Mouse (Mus musculus): ENCODE measurements around the gene Gpr153. TPM values are rescaled to one million over a fixed set of nuclear protein-coding genes. Genes with fewer than 3 reads are reported as not detected.

Gpr153 gene
- polyA plus RNA-seq, 1 experiment from 2014 or later, result 18.2 TPM

DNA sequence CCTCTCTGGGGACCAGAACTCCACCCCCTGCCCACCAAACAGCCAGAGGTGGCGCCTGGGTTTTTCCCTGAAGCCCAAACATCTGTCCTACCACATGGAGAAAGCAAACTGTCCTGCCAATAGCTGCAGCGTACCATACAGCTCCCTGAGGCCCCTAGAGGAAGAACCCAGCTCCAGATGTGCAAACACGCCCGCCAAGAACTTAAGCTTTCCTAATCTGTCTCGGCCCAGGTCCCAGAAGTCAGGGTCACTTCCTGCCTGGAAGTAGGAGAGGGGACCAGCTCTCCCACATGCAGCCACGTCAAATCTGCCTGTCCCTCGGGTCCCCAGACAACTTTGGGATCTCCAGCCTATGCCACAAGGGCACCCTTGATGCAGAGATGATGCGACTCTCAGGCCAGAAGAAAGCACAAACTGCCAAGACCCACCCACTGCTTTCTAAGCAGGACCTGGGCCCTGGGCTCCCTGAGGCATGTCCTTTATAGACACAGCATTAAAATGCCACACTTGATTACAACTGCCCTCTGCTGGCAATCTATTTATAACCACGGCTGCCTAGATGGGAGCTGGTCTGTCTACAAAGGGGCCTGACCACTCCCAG, 1.5 kb upstream of the Gpr153 start:
- no peaks in the 10 kb centered on the region for H3K9me3 ChIP-seq (ENCODE audit: control insufficient read depth, low read length)
- ATAC-seq (ENCODE audit: insufficient number of reproducible peaks, insufficient read depth, low FRiP score, low read depth), result no peak
- H3K27ac ChIP-seq (replicated peaks in 1 of 2; ENCODE audit: control insufficient read depth in 1 of 2, insufficient read depth in 1 of 2, low read depth in 2 of 2, low read length in 2 of 2), result peak overlapping the region; percentile 63 to 92
- H3K27me3 ChIP-seq (ENCODE audit: control insufficient read depth, insufficient read depth, low read length), result no peaks in the 10 kb centered on the region
- peaks cover 39 to 69% of the 10 kb centered on the region in 2 experiments for H3K4me1 ChIP-seq (ENCODE audit: control insufficient read depth in 2 of 2, insufficient read depth in 2 of 2, low read length in 2 of 2)
- H3K4me2 ChIP-seq (ENCODE audit: low read length), result no peak overlapping the region
- WGBS, result 25% methylated on average over 9 of the region's 9 CpGs
- no peak overlapping the region for H3K4me3 ChIP-seq (ENCODE audit: control insufficient read depth in 1 of 2, insufficient read depth in 1 of 2, low read depth in 1 of 2, low read length in 2 of 2)
- peaks cover 13% of the 10 kb centered on the region; the same call in 1 of the 2 replicates for H3K36me3 ChIP-seq (ENCODE audit: control insufficient read depth, insufficient read depth, low read length)
- peak overlapping the region; percentile 49 for H3K9ac ChIP-seq (ENCODE audit: low read length)

DNA sequence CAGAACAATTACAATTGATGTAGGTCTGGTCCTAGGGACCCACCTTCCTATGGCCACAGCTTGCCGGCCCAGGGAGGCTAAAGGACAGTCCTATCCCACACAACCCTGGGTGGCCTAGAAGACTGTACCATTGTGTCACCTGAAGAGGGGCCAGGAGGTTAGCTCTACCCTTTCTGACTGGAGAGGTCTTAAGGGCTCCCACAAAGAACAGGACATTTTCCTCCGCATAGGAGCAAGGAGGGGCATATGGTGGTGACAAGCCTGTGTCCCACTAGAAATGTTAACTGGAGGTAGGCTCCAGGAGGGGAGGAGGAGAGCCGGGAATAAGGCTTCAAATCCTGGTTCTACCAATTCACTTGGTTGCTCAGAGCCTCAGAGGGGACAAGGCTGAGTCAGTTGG, 841 bp upstream of the Gpr153 start:
- Histone ChIP-seq H3K9ac (ENCODE audit: low read length) (peak overlapping the region; percentile 90; the same call in 1 of the 2 replicates), H3K4me2 (ENCODE audit: low read length) (peak overlapping the region; percentile 90), H3K27ac (replicated peaks in 1 of 2; ENCODE audit: control insufficient read depth in 1 of 2, insufficient read depth in 1 of 2, low read depth in 2 of 2, low read length in 2 of 2) (peak overlapping the region; percentile 63 to 92), H3K27me3 (ENCODE audit: control insufficient read depth, insufficient read depth, low read length) (no peaks in the 10 kb centered on the region), H3K36me3 (ENCODE audit: control insufficient read depth, insufficient read depth, low read length) (peaks cover 10% of the 10 kb centered on the region; the same call in 1 of the 2 replicates), H3K9me3 (ENCODE audit: control insufficient read depth, low read length) (no peaks in the 10 kb centered on the region), H3K4me3 (ENCODE audit: control insufficient read depth in 1 of 2, insufficient read depth in 1 of 2, low read depth in 1 of 2, low read length in 2 of 2) (no peak overlapping the region), H3K4me1 (ENCODE audit: control insufficient read depth in 2 of 2, insufficient read depth in 2 of 2, low read length in 2 of 2) (peaks cover 36 to 63% of the 10 kb centered on the region in 2 experiments)
- WGBS, result 25% methylated on average over 3 of the region's 3 CpGs
- no peak for ATAC-seq (ENCODE audit: insufficient number of reproducible peaks, insufficient read depth, low FRiP score, low read depth)

DNA sequence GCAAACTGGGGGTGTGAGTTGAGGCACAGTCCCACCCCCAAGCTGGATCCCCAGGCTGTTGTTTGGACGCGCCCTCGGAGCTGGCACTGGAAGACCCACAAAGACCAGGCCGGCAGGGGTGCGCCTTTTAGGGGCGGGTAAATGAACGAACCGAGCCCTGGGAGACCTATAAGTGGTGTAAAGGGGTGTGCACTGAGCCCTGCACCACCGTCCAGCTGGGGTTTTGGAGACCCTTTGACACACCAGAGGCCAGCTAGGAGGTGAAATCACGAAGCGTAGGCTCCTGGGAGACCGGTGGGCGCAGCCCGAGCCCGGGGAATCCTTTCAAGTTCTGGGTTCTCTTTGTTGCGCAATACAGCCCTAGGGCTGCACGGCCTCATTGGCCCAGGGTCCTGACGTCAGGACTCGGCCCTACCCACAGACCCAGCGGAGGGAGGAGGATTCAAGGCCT, 674 bp downstream of the Gpr153 start:
- Histone ChIP-seq H3K9ac (ENCODE audit: low read length) (peak overlapping the region; percentile 90), H3K36me3 (ENCODE audit: control insufficient read depth, insufficient read depth, low read length) (peaks cover 9% of the 10 kb centered on the region), H3K9me3 (ENCODE audit: control insufficient read depth, low read length) (no peaks in the 10 kb centered on the region), H3K4me3 (ENCODE audit: control insufficient read depth in 1 of 2, insufficient read depth in 1 of 2, low read depth in 1 of 2, low read length in 2 of 2) (peak overlapping the region; percentile 50 to 75), H3K27me3 (ENCODE audit: control insufficient read depth, insufficient read depth, low read length) (0 out of 2 replicates have a peak, but pooled peaks cover 2% of the 10 kb centered on the region), H3K4me2 (ENCODE audit: low read length) (peak overlapping the region; percentile 90), H3K27ac (replicated peaks in 1 of 2; ENCODE audit: control insufficient read depth in 1 of 2, insufficient read depth in 1 of 2, low read depth in 2 of 2, low read length in 2 of 2) (peak overlapping the region; percentile 24 to 92; a peak in 3 of 4 replicates), H3K4me1 (ENCODE audit: control insufficient read depth in 2 of 2, insufficient read depth in 2 of 2, low read length in 2 of 2) (peaks cover 36 to 60% of the 10 kb centered on the region in 2 experiments)
- under 1% methylated on average over 20 of the region's 20 CpGs for WGBS
- ATAC-seq (ENCODE audit: insufficient number of reproducible peaks, insufficient read depth, low FRiP score, low read depth), result no peak

DNA sequence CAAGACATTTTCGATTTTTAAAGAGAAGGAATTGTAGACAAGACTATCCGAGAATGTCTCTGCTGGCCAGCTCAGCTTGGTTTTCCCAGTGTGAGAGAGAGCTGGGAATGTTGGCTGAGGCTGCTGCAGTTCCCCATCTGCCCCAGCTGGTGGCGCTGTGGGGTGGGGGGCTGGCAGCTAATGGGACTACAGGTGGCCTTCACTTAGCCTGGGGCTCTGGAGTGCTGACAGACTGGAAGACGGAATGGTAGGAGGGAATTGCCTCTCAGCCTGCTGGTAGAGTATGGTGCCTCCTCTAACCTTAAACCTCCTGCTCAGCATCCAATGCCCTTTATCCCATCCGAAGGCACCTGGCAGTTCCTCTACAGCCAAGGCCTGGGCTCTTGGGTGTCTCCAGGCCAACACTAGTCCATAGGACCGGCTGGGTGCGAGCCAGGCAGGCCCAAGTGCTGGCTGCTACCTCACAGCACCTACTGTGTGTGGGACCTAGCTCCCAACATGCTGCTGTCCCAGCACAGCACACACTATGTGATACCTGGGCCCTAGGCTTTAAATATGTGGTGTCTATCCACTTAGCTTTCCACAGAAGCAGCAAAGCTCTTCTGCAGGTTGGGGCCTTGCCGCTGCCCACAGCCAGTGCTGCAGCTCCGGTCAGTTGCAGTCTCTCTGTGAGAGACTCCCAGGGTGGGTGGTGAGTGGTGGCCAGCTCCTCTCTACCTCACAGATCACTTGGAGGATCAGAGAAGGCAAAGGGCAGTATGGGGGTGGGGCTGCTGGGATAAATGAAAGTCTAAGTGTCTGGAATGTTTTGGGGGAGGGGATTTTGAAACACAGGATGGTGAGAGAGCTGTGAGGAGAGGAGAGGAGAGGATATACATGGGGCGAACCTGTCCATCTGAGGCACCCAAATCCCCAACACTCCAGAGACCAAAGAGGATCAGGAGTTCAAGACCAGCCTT, 2.6 kb downstream of the Gpr153 start:
- H3K4me1 ChIP-seq (ENCODE audit: control insufficient read depth in 2 of 2, insufficient read depth in 2 of 2, low read length in 2 of 2), result peaks cover 23 to 40% of the 10 kb centered on the region in 2 experiments
- H3K9ac ChIP-seq (ENCODE audit: low read length), result no peak overlapping the region
- no peaks in the 10 kb centered on the region for H3K9me3 ChIP-seq (ENCODE audit: control insufficient read depth, low read length)
- peaks cover 21% of the 10 kb centered on the region for H3K27me3 ChIP-seq (ENCODE audit: control insufficient read depth, insufficient read depth, low read length)
- no peak overlapping the region for H3K4me3 ChIP-seq (ENCODE audit: control insufficient read depth in 1 of 2, insufficient read depth in 1 of 2, low read depth in 1 of 2, low read length in 2 of 2)
- 44% methylated on average over 10 of the region's 10 CpGs for WGBS
- H3K27ac ChIP-seq (replicated peaks in 1 of 2; ENCODE audit: control insufficient read depth in 1 of 2, insufficient read depth in 1 of 2, low read depth in 2 of 2, low read length in 2 of 2), result no peak overlapping the region
- no peak overlapping the region for H3K4me2 ChIP-seq (ENCODE audit: low read length)
- peaks cover 21% of the 10 kb centered on the region for H3K36me3 ChIP-seq (ENCODE audit: control insufficient read depth, insufficient read depth, low read length)
- no peak for ATAC-seq (ENCODE audit: insufficient number of reproducible peaks, insufficient read depth, low FRiP score, low read depth)

DNA sequence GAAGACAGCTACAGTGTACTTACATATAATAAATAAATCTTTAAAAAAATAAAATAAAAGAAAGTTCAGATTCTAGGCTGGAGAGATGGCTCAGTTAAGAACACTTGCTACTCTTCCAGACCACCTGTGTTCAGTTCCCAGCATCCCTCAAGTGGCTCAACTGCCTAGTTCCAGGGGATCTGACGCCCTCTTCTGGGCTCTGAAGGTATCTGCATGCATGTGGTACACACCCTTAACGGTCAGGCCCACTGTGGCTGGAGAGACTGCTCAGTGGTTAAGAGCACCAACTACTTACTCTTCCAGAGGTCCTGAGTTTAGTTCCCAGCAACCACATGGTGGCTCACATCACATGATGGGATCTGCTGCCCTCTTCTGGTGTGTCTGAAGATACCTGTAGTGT, 3.9 kb downstream of the Gpr153 start:
- WGBS, result 71% methylated on average over 2 of the region's 2 CpGs
- no peak overlapping the region for H3K4me3 ChIP-seq (ENCODE audit: control insufficient read depth in 1 of 2, insufficient read depth in 1 of 2, low read depth in 1 of 2, low read length in 2 of 2)
- peaks cover 34% of the 10 kb centered on the region for H3K27me3 ChIP-seq (ENCODE audit: control insufficient read depth, insufficient read depth, low read length)
- H3K9me3 ChIP-seq (ENCODE audit: control insufficient read depth, low read length), result no peaks in the 10 kb centered on the region
- H3K27ac ChIP-seq (replicated peaks in 1 of 2; ENCODE audit: control insufficient read depth in 1 of 2, insufficient read depth in 1 of 2, low read depth in 2 of 2, low read length in 2 of 2), result no peak overlapping the region
- no peak for ATAC-seq (ENCODE audit: insufficient number of reproducible peaks, insufficient read depth, low FRiP score, low read depth)
- H3K9ac ChIP-seq (ENCODE audit: low read length), result no peak overlapping the region
- H3K36me3 ChIP-seq (ENCODE audit: control insufficient read depth, insufficient read depth, low read length), result peaks cover 21% of the 10 kb centered on the region
- H3K4me2 ChIP-seq (ENCODE audit: low read length), result no peak overlapping the region
- peaks cover 13 to 32% of the 10 kb centered on the region in 2 experiments for H3K4me1 ChIP-seq (ENCODE audit: control insufficient read depth in 2 of 2, insufficient read depth in 2 of 2, low read length in 2 of 2)

DNA sequence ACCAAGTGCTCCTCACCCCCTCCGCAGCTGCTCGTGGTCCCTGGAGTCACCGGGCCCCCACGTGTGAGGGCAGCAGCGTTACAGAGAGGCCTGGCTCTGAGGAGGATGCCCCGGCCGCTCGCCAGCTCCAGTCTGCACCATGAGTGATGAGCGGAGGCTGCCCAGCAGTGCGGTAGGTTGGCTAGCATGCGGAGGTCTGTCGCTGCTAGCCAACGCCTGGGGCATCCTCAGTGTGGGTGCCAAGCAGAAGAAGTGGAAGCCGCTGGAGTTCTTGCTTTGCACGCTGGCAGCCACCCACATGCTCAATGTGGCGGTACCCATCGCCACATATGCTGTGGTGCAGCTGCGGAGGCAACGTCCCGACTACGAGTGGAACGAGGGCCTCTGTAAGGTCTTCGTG, 5.0 kb downstream of the Gpr153 start:
- H3K27ac ChIP-seq (replicated peaks in 1 of 2; ENCODE audit: control insufficient read depth in 1 of 2, insufficient read depth in 1 of 2, low read depth in 2 of 2, low read length in 2 of 2), result no peak overlapping the region
- no peak overlapping the region for H3K9ac ChIP-seq (ENCODE audit: low read length)
- 89% methylated on average over 23 of the region's 23 CpGs for WGBS
- peaks cover 8 to 28% of the 10 kb centered on the region in 2 experiments for H3K4me1 ChIP-seq (ENCODE audit: control insufficient read depth in 2 of 2, insufficient read depth in 2 of 2, low read length in 2 of 2)
- no peak overlapping the region for H3K4me2 ChIP-seq (ENCODE audit: low read length)
- H3K4me3 ChIP-seq (ENCODE audit: control insufficient read depth in 1 of 2, insufficient read depth in 1 of 2, low read depth in 1 of 2, low read length in 2 of 2), result no peak overlapping the region
- peaks cover 21% of the 10 kb centered on the region for H3K36me3 ChIP-seq (ENCODE audit: control insufficient read depth, insufficient read depth, low read length)
- H3K9me3 ChIP-seq (ENCODE audit: control insufficient read depth, low read length), result no peaks in the 10 kb centered on the region
- ATAC-seq (ENCODE audit: insufficient number of reproducible peaks, insufficient read depth, low FRiP score, low read depth), result no peak
- peaks cover 42% of the 10 kb centered on the region for H3K27me3 ChIP-seq (ENCODE audit: control insufficient read depth, insufficient read depth, low read length)

DNA sequence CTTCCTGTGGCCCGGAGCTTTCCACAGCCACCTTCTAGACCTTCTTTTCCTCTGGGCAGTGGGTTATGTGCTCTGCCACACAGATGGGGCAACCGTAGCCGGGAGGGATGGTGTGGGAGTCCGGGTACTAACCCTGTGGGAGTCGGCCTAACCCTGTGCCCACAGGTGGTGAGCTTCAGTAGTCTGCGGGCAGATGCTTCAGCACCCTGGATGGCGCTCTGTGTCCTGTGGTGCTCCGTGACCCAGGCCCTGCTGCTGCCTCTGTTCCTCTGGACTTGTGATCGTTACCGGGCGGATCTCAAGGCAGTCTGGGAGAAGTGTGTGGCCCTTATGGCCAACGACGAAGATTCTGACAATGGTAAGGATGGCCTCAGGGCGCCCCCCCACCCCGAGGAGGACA, 7.6 kb downstream of the Gpr153 start:
- H3K4me3 ChIP-seq (ENCODE audit: control insufficient read depth in 1 of 2, insufficient read depth in 1 of 2, low read depth in 1 of 2, low read length in 2 of 2), result no peak overlapping the region
- no peaks in the 10 kb centered on the region for H3K9me3 ChIP-seq (ENCODE audit: control insufficient read depth, low read length)
- H3K27ac ChIP-seq (replicated peaks in 1 of 2; ENCODE audit: control insufficient read depth in 1 of 2, insufficient read depth in 1 of 2, low read depth in 2 of 2, low read length in 2 of 2), result no peak overlapping the region
- no peak overlapping the region for H3K4me2 ChIP-seq (ENCODE audit: low read length)
- H3K36me3 ChIP-seq (ENCODE audit: control insufficient read depth, insufficient read depth, low read length), result peaks cover 26% of the 10 kb centered on the region
- H3K4me1 ChIP-seq (ENCODE audit: control insufficient read depth in 2 of 2, insufficient read depth in 2 of 2, low read length in 2 of 2), result peaks cover 4 to 17% of the 10 kb centered on the region in 2 experiments; a peak in 3 of 4 replicates
- no peak overlapping the region for H3K9ac ChIP-seq (ENCODE audit: low read length)
- peaks cover 67% of the 10 kb centered on the region for H3K27me3 ChIP-seq (ENCODE audit: control insufficient read depth, insufficient read depth, low read length)
- 57% methylated on average over 15 of the region's 15 CpGs for WGBS
- no peak for ATAC-seq (ENCODE audit: insufficient number of reproducible peaks, insufficient read depth, low FRiP score, low read depth)

Measured in heart, embryonic 14.5 days (tissue).